Mouse (Mus musculus): ENCODE measurements at regions not wholly inside any gene's neighbourhood (a gene's known extent, or its start where the extent isn't known, plus 50 kb on each side); places are given as distances from the start of the nearest gene placed in this dataset.

DNA sequence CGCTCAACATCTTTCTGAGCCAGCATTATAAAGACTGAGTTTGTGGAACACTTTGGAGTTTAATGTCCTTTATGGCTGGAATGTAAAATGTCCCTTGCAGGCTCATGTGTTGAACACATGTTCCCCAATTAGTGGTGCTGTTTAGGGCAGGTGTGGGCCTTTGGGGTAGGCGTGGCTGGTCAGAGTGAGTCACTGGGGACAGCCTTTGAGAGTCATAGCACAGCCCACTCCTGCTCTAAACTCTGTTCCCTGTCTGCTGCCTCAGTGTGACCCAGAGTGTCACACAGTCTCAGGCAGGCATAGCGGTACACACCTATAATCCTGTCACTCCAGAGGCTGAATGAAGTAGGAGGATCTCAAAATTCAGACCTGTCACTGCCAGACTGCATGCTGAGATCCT is 78.8 kb downstream of the Gas1 start:
- TF ChIP-seq CTCF (IDR thresholded peaks at IDR 0.05; ENCODE audit: borderline replicate concordance, extremely low read depth, insufficient read depth, insufficient read length): no peak
- TF ChIP-seq POLR2A (IDR thresholded peaks at IDR 0.05; ENCODE audit: borderline replicate concordance, extremely low read depth, insufficient read depth, insufficient read length, poor library complexity, severe bottlenecking): no peak
